Mouse (Mus musculus) limb, embryonic 15.5 days (tissue): ENCODE data around the gene Slc12a1. TPM values are rescaled to one million over a fixed set of nuclear protein-coding genes. Genes with fewer than 3 reads are reported as not detected.
"Not testable (repeated sequence)": the region's sequence is repeated elsewhere in the genome, so short reads cannot be mapped to it uniquely, and the experiment has no call there.

Source experiments
- ATAC-seq: fragments of 200-750 bp; cut with Nextera tagmentation; 2 replicates; pipeline ENCODE4 v1.8.0; 2017; ENCODE audit warnings: low read depth, moderate TSS enrichment; ENCODE audit not compliant: insufficient number of reproducible peaks, low FRiP score, low TSS enrichment
- H3K27ac ChIP-seq: fragments of 300-500 bp; sonication (generic); 2 replicates; pipeline ENCODE4 v1.5.1; 2015; ENCODE audit warnings: moderate library complexity, mild to moderate bottlenecking, inconsistent platforms
- H3K27me3 ChIP-seq: fragments of 300-500 bp; sonication (generic); 2 replicates; pipeline ENCODE4 v1.6.1; 2015; ENCODE audit warnings: inconsistent platforms
- H3K36me3 ChIP-seq: fragments of 300-500 bp; sonication (generic); 2 replicates; pipeline ENCODE4 v1.6.1; 2015; ENCODE audit warnings: inconsistent platforms
- H3K4me1 ChIP-seq: fragments of 300-500 bp; sonication (generic); 2 replicates; pipeline ENCODE4 v1.6.1; 2015; ENCODE audit warnings: inconsistent platforms
- H3K4me2 ChIP-seq: fragments of 300-500 bp; sonication (generic); 2 replicates; pipeline ENCODE4 v1.6.1; 2015; ENCODE audit warnings: mild to moderate bottlenecking, inconsistent platforms
- H3K4me3 ChIP-seq: fragments of 300-500 bp; sonication (generic); 2 replicates; pipeline ENCODE4 v1.5.1; 2015; ENCODE audit warnings: mild to moderate bottlenecking, inconsistent platforms
- H3K9ac ChIP-seq: fragments of 300-500 bp; sonication (generic); 2 replicates; pipeline ENCODE4 v1.6.1; 2015; ENCODE audit warnings: inconsistent platforms
- H3K9me3 ChIP-seq: fragments of 300-500 bp; sonication (generic); 2 replicates; pipeline ENCODE4 v1.6.1; 2016; ENCODE audit warnings: inconsistent platforms
- WGBS: fragments of 180-500 bp; shearing (Covaris S2); methylation state at CpG from one replicate; pipeline ENCODE4 v1.1.7; 2015; 5-methylcytosine and 5-hydroxymethylcytosine counted together
- polyA plus RNA-seq: library from polyadenylated mRNA; unstranded; fragments of >200 nt; fragmentation: Nextera tagmentation; extraction: Ambion mirVana; gene quantifications from 2 replicates; pipeline ENCODE4 v1.2.1, GENCODE M21; 2015

The Slc12a1 gene
- 0.04 TPM in 1 of 2 replicates, not detected in the other for polyA plus RNA-seq

DNA sequence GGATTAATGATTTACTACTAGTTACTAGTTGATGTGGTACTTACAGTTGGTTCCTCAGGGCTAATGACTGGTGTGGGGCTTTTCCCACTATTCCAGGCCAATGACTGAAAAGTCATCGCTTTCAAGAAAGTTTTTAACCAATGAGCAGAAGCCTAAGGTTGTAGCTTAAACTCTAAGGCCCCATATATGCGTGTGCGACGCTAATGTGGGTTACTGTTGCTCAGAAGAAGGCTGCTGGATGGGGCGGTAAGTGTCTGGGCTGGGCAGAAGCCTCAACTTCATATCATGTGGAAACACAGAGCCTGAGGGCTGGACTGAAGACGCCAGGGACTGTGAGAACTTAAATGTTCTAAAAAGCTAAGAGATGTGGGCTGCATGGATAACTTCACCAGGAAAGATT, at the start of gene Slc12a1:
Gene Slc12a1, plus strand, starts transcription at position 118 of the 400 bp plus-strand sequence.
- 84% methylated on average over 6 of the region's 6 CpGs for WGBS
- Histone ChIP-seq H3K27ac (no peak within 1 kb of the TSS), H3K9me3 (no peaks in the 10 kb centered on the region)

DNA sequence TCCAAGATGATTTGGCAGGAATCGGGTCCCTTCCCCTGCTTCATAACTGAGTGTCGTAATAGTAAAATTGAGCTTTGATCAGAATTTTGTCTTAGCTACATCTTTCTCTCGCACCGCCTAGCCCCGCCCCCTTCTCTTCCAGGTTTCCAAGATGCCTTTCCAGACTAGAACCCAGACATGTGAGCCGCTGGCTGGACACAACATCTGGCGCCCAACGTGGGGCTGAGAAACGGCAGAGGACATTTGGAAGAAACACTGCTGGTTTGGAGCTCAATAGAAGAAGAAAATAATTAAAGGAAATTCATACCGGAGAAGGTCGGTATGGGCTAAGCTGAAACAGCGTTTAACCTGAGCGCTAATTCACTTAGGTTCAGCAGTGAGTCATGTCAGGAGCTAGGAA, 47.8 kb upstream of the Slc12a1 start:
- H3K36me3 ChIP-seq = peaks cover 52% of the 10 kb centered on the region
- ATAC-seq, H3K27ac ChIP-seq, H3K4me1 ChIP-seq, H3K4me3 ChIP-seq, H3K4me2 ChIP-seq, H3K9me3 ChIP-seq, H3K9ac ChIP-seq, H3K27me3 ChIP-seq: not testable (repeated sequence)
- WGBS = 97% methylated on average over 13 of the region's 13 CpGs

More for the DNA sequence above, at the start of gene Slc12a1:
- no peaks in the 10 kb centered on the region for H3K27me3 ChIP-seq
- ATAC-seq = no peak
- no peak within 1 kb of the TSS for H3K4me3 ChIP-seq
- no peaks in the 10 kb centered on the region for H3K36me3 ChIP-seq
- no peaks in the 10 kb centered on the region for H3K4me1 ChIP-seq
- H3K4me2 ChIP-seq = no peak within 1 kb of the TSS
- H3K9ac ChIP-seq = no peak within 1 kb of the TSS

DNA sequence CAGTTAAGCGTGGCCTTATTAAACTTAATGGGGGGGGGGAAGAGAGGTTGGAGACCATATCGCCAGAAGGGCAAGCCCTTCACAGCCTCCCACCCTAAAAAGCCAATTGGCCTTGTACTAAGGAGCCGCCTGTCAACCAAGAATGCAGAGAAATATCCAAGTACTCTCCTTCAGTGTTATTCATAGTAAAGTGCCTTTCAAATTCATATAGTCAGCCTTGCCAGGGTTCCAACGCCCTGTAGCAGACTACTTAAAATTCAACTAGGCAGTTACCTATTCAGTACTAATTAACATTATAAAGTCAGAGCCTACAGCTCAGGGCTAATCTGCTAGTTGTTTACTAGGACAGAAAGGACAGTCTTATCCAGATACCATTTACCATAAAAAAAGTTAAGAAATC, 45.8 kb upstream of the Slc12a1 start:
- H3K27me3 ChIP-seq, ATAC-seq, H3K4me2 ChIP-seq, H3K4me3 ChIP-seq, H3K9ac ChIP-seq, H3K27ac ChIP-seq, H3K4me1 ChIP-seq, H3K9me3 ChIP-seq: not testable (repeated sequence)
- WGBS = 93% methylated on average over 4 of the region's 4 CpGs
- peaks cover 35% of the 10 kb centered on the region for H3K36me3 ChIP-seq

DNA sequence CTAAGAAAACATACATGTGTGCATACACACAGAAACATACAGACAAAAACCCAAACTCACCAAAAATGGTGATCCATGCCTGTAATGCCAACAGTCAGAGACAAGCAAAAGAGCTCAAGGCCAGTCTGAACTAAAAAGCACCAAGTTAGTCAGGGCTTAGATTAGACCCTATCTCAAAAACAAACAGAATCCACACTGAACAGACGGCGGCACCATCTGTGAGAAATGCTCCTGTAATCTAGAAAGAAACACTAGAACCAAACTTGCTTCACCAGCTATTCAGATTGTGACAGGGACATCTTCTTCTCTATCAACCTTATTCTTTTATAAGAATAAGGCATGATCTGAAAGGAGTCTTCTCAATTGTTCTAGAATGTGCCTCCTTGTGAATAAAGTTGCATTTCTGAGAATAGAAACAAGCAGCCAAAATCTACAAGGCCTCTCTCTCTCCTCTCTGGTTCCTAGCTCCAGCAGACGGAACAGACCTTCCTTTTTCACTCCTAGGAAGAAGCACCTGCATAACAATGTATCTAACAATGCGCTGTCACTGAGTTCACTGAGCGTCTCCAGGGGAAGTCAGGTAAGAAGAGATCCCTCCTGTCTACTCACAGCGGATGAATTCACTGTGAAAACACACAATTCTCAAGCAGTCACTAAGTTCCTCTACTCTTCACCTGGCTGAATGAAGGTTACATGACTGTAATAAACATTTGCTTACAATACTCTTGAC, 32.8 kb upstream of the Slc12a1 start:
- peaks cover 6% of the 10 kb centered on the region; the same call in 1 of the 2 replicates for H3K4me1 ChIP-seq
- WGBS = 78% methylated on average over 6 of the region's 6 CpGs

GRCm38 (mm10) chr2:125122288-125122623, 30.0 kb upstream of the Slc12a1 start:
- ATAC-seq = no peak
- Histone ChIP-seq H3K9ac (peak overlapping the region; percentile 95), H3K4me1 (peaks cover 6% of the 10 kb centered on the region; the same call in 1 of the 2 replicates), H3K4me2 (peak overlapping the region; percentile 51), H3K27ac (peak overlapping the region; percentile 93; the same call in 1 of the 2 replicates), H3K4me3 (peak overlapping the region; percentile 71), H3K9me3 (no peaks in the 10 kb centered on the region), H3K36me3 (no peaks in the 10 kb centered on the region), H3K27me3 (0 out of 2 replicates have a peak, but pooled peaks cover 6% of the 10 kb centered on the region)
- 6% methylated on average over 4 of the region's 4 CpGs for WGBS

More for the DNA sequence above, 32.8 kb upstream of the Slc12a1 start:
- ATAC-seq = no peak
- Histone ChIP-seq H3K9me3 (no peaks in the 10 kb centered on the region), H3K27me3 (no peaks in the 10 kb centered on the region), H3K36me3 (peaks cover 9% of the 10 kb centered on the region; the same call in 1 of the 2 replicates), H3K9ac (no peak overlapping the region), H3K4me2 (no peak overlapping the region), H3K4me3 (no peak overlapping the region), H3K27ac (no peak overlapping the region)

- H3K4me1 ChIP-seq = peaks cover 6% of the 10 kb centered on the region; the same call in 1 of the 2 replicates
- H3K9ac ChIP-seq = peak overlapping the region; percentile 95
- H3K9me3 ChIP-seq = no peaks in the 10 kb centered on the region
- peak overlapping the region; percentile 93 for H3K27ac ChIP-seq
- H3K4me2 ChIP-seq = peak overlapping the region; percentile 51
- peak overlapping the region; percentile 71 for H3K4me3 ChIP-seq
- peak; percentile 22; the same call in 1 of the 2 replicates for ATAC-seq
- H3K27me3 ChIP-seq = 0 out of 2 replicates have a peak, but pooled peaks cover 6% of the 10 kb centered on the region
- H3K36me3 ChIP-seq = no peaks in the 10 kb centered on the region
- WGBS = under 1% methylated on average over 38 of the region's 59 CpGs
These were observed 29.5 kb upstream of the Slc12a1 start for GRCm38 (mm10) chr2:125122624-125123476.

- under 1% methylated on average over 34 of the region's 48 CpGs for WGBS
- Histone ChIP-seq H3K4me2 (peak within 1 kb of the TSS; percentile 51), H3K9me3 (no peaks in the 10 kb centered on the region), H3K9ac (peak within 1 kb of the TSS; percentile 95), H3K27ac (peak within 1 kb of the TSS; percentile 93), H3K36me3 (no peaks in the 10 kb centered on the region), H3K4me1 (peaks cover 6% of the 10 kb centered on the region; the same call in 1 of the 2 replicates), H3K4me3 (peak within 1 kb of the TSS; percentile 71), H3K27me3 (0 out of 2 replicates have a peak, but pooled peaks cover 6% of the 10 kb centered on the region)
- peak; percentile 66; the same call in 1 of the 2 replicates for ATAC-seq
These were observed 28.8 kb upstream of the Slc12a1 start, which contains the start of gene Myef2 for GRCm38 (mm10) chr2:125123477-125123852. Gene Myef2, minus strand, starts transcription at chr2:125123661.

GRCm38 (mm10) chr2:125125824-125126223, 26.5 kb upstream of the Slc12a1 start:
- Histone ChIP-seq H3K27ac (no peak overlapping the region), H3K9me3 (no peaks in the 10 kb centered on the region), H3K4me3 (no peak overlapping the region), H3K27me3 (0 out of 2 replicates have a peak, but pooled peaks cover 6% of the 10 kb centered on the region), H3K4me2 (no peak overlapping the region), H3K4me1 (peaks cover 6% of the 10 kb centered on the region; the same call in 1 of the 2 replicates), H3K9ac (no peak overlapping the region), H3K36me3 (no peaks in the 10 kb centered on the region)
- ATAC-seq = no peak
- 30% methylated on average over 4 of the region's 4 CpGs for WGBS

- WGBS = 80% methylated on average over 3 of the region's 3 CpGs
- Histone ChIP-seq H3K4me3 (no peak overlapping the region), H3K9ac (no peak overlapping the region), H3K4me2 (no peak overlapping the region), H3K9me3 (no peaks in the 10 kb centered on the region), H3K27ac (no peak overlapping the region), H3K27me3 (0 out of 2 replicates have a peak, but pooled peaks cover 6% of the 10 kb centered on the region), H3K4me1 (peaks cover 6% of the 10 kb centered on the region; the same call in 1 of the 2 replicates), H3K36me3 (no peaks in the 10 kb centered on the region)
- no peak for ATAC-seq
These were observed 25.5 kb upstream of the Slc12a1 start for GRCm38 (mm10) chr2:125126792-125127191.

GRCm38 (mm10) chr2:125134113-125134512, 18.2 kb upstream of the Slc12a1 start:
- Histone ChIP-seq H3K4me2 (no peak overlapping the region), H3K4me3 (no peak overlapping the region), H3K9me3 (no peaks in the 10 kb centered on the region), H3K9ac (no peak overlapping the region), H3K4me1 (peaks cover 8% of the 10 kb centered on the region), H3K36me3 (no peaks in the 10 kb centered on the region), H3K27me3 (peaks cover 10% of the 10 kb centered on the region; the same call in 1 of the 2 replicates), H3K27ac (no peak overlapping the region)
- ATAC-seq = no peak
- WGBS = 38% methylated on average over 4 of the region's 4 CpGs

DNA sequence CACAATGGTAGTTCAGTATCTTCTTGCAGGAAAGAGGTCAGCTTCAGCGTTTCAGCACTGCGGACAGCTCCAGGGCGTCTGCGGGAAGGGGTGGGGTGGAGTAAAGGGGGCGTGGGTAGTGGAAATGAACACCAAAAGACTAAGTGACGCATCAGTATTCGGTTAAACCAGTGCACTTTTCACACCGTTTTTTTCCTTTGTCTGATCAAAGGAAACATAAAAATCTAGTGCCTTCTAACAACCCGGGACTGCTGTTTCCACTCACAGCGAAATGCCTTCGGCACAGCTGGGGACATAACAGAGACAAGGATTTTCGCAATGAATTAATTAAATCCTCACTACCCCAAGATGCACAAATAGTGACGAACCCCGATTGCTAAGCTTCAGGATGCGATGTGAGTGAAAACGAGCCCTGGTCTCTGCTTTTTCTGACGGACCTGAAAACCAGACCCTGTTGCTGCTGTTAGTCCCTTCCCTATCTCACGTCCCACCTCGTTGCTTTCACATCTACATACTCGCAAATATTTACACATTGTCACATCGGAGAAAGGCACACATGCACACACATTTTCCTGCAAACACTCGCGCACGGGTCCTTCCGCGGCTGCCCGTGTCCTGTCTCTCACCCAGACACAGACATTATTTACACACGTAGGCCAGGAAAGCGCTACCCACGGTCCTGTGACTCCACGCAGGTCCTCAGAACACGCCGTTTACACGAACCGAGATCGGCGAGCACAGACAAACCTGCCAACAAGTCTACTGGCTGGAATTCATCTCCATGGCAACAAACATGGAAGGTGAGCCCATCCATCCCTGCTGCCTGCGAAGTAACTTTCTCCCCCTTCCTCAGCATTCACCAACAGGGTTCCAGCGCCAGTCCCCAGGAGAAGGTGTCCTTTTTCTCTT, 16.1 kb upstream of the Slc12a1 start, which contains the start of gene Ctxn2:
Gene Ctxn2, plus strand, starts transcription at position 790 of the 909 bp plus-strand sequence.
- Histone ChIP-seq H3K9ac (no peak within 1 kb of the TSS), H3K36me3 (no peaks in the 10 kb centered on the region), H3K27me3 (peaks cover 10% of the 10 kb centered on the region; the same call in 1 of the 2 replicates), H3K9me3 (no peaks in the 10 kb centered on the region), H3K4me1 (peaks cover 8% of the 10 kb centered on the region), H3K27ac (no peak within 1 kb of the TSS), H3K4me2 (peak within 1 kb of the TSS; percentile 55), H3K4me3 (peak within 1 kb of the TSS; percentile 24)
- WGBS = under 1% methylated on average over 39 of the region's 39 CpGs
- no peak for ATAC-seq
